Mouse (Mus musculus): Measurements from ENCODE around the gene Man2b1. TPM values are rescaled to one million over a fixed set of nuclear protein-coding genes. Genes with fewer than 3 reads are reported as not detected.
"Not testable (repeated sequence)": the region's sequence is repeated elsewhere in the genome, so short reads cannot be mapped to it uniquely, and the experiment has no call there.

Man2b1 gene
- total and polyA plus RNA-seq, 2 experiments from 2014 or later = 18.7 to 29.7 TPM

- peak; percentile 62 for TF ChIP-seq CTCF (IDR thresholded peaks at IDR 0.05)
- no peak for DNase-seq (ENCODE audit: low spot score)
- H3K27ac ChIP-seq (ENCODE audit: low read depth, low read length) = no peak overlapping the region
Observed at GRCm38 (mm10) chr8:85076001-85076400, 7.1 kb upstream of the Man2b1 start.

GRCm38 (mm10) chr8:85076993-85077392, 6.1 kb upstream of the Man2b1 start:
- Histone ChIP-seq H3K4me3 (ENCODE audit: low read depth, low read length) (no peak overlapping the region), H3K27me3 (ENCODE audit: insufficient read depth, low read length) (no peaks in the 10 kb centered on the region), H3K4me1 (ENCODE audit: insufficient read depth, low read length) (0 out of 2 replicates have a peak, but pooled peaks cover 5% of the 10 kb centered on the region), H3K27ac (ENCODE audit: low read depth, low read length) (no peak overlapping the region), H3K9me3 (ENCODE audit: low read length) (no peaks in the 10 kb centered on the region), H3K36me3 (ENCODE audit: insufficient read depth, low read length) (peaks cover 34% of the 10 kb centered on the region), H3K4me2 (ENCODE audit: low read depth, low read length, poor library complexity, severe bottlenecking) (no peak overlapping the region), H3K9ac (replicated peaks; ENCODE audit: low read length, poor library complexity, severe bottlenecking) (no peak overlapping the region)
- WGBS = 3% methylated on average over 2 of the region's 2 CpGs
- ATAC-seq (ENCODE audit: low FRiP score) = peak; percentile 57; the same call in 1 of the 2 replicates
- peak; percentile 93 for DNase-seq (ENCODE audit: low spot score)
- peak; percentile 100 for TF ChIP-seq CTCF (IDR thresholded peaks at IDR 0.05)

More at GRCm38 (mm10) chr8:85076001-85076400, 7.1 kb upstream of the Man2b1 start:
- ATAC-seq (ENCODE audit: low FRiP score) = no peak
- Histone ChIP-seq H3K4me3 (ENCODE audit: low read depth, low read length) (no peak overlapping the region), H3K9me3 (ENCODE audit: low read length) (no peaks in the 10 kb centered on the region), H3K9ac (replicated peaks; ENCODE audit: low read length, poor library complexity, severe bottlenecking) (no peak overlapping the region), H3K4me1 (ENCODE audit: insufficient read depth, low read length) (0 out of 2 replicates have a peak, but pooled peaks cover 5% of the 10 kb centered on the region), H3K36me3 (ENCODE audit: insufficient read depth, low read length) (peaks cover 34% of the 10 kb centered on the region), H3K4me2 (ENCODE audit: low read depth, low read length, poor library complexity, severe bottlenecking) (no peak overlapping the region), H3K27me3 (ENCODE audit: insufficient read depth, low read length) (no peaks in the 10 kb centered on the region)
- WGBS = 72% methylated on average over 9 of the region's 9 CpGs

GRCm38 (mm10) chr8:85080214-85080531, 2.9 kb upstream of the Man2b1 start:
- Histone ChIP-seq H3K36me3 (ENCODE audit: insufficient read depth, low read length) (peaks cover 20% of the 10 kb centered on the region), H3K9me3 (ENCODE audit: low read length) (no peaks in the 10 kb centered on the region), H3K27ac (ENCODE audit: low read depth, low read length) (peak overlapping the region; percentile 72), H3K4me2 (ENCODE audit: low read depth, low read length, poor library complexity, severe bottlenecking) (peak overlapping the region; percentile 94), H3K27me3 (ENCODE audit: insufficient read depth, low read length) (no peaks in the 10 kb centered on the region), H3K4me1 (ENCODE audit: insufficient read depth, low read length) (0 out of 2 replicates have a peak, but pooled peaks cover 5% of the 10 kb centered on the region), H3K9ac (replicated peaks; ENCODE audit: low read length, poor library complexity, severe bottlenecking) (peak overlapping the region; percentile 82), H3K4me3 (ENCODE audit: low read depth, low read length) (peak overlapping the region; percentile 82)
- no peak for TF ChIP-seq CTCF (IDR thresholded peaks at IDR 0.05)
- under 1% methylated on average over 24 of the region's 25 CpGs for WGBS
- ATAC-seq (ENCODE audit: low FRiP score) (no peak), DNase-seq (ENCODE audit: low spot score) (no peak)

GRCm38 (mm10) chr8:85080532-85081215, 2.4 kb upstream of the Man2b1 start, which contains the start of gene Wdr83os:
Wdr83os (plus strand) TSS chr8:85080740.
- ATAC-seq (ENCODE audit: low FRiP score) = no peak
- WGBS = under 1% methylated on average over 30 of the region's 30 CpGs
- H3K9me3 ChIP-seq (ENCODE audit: low read length) = no peaks in the 10 kb centered on the region

GRCm38 (mm10) chr8:85081216-85081555, 1.9 kb upstream of the Man2b1 start, which contains the start of gene Wdr83:
Wdr83 (minus strand) TSS chr8:85081306.
- Histone ChIP-seq H3K36me3 (ENCODE audit: insufficient read depth, low read length) (peaks cover 11% of the 10 kb centered on the region), H3K4me3 (ENCODE audit: low read depth, low read length) (peak within 1 kb of the TSS; percentile 82), H3K9me3 (ENCODE audit: low read length) (no peaks in the 10 kb centered on the region), H3K27ac (ENCODE audit: low read depth, low read length) (peak within 1 kb of the TSS; percentile 72), H3K27me3 (ENCODE audit: insufficient read depth, low read length) (no peaks in the 10 kb centered on the region), H3K9ac (replicated peaks; ENCODE audit: low read length, poor library complexity, severe bottlenecking) (peak within 1 kb of the TSS; percentile 82), H3K4me2 (ENCODE audit: low read depth, low read length, poor library complexity, severe bottlenecking) (peak within 1 kb of the TSS; percentile 94), H3K4me1 (ENCODE audit: insufficient read depth, low read length) (0 out of 2 replicates have a peak, but pooled peaks cover 5% of the 10 kb centered on the region)
- DNase-seq (ENCODE audit: low spot score) (peak; percentile 14), ATAC-seq (ENCODE audit: low FRiP score) (no peak)
- no peak for TF ChIP-seq CTCF (IDR thresholded peaks at IDR 0.05)
- WGBS = 1% methylated on average over 9 of the region's 9 CpGs

More at GRCm38 (mm10) chr8:85080532-85081215, 2.4 kb upstream of the Man2b1 start, which contains the start of gene Wdr83os:
- Histone ChIP-seq H3K9ac (replicated peaks; ENCODE audit: low read length, poor library complexity, severe bottlenecking) (peak within 1 kb of the TSS; percentile 82), H3K4me2 (ENCODE audit: low read depth, low read length, poor library complexity, severe bottlenecking) (peak within 1 kb of the TSS; percentile 94), H3K36me3 (ENCODE audit: insufficient read depth, low read length) (peaks cover 16% of the 10 kb centered on the region), H3K27ac (ENCODE audit: low read depth, low read length) (peak within 1 kb of the TSS; percentile 72), H3K4me3 (ENCODE audit: low read depth, low read length) (peak within 1 kb of the TSS; percentile 82), H3K4me1 (ENCODE audit: insufficient read depth, low read length) (0 out of 2 replicates have a peak, but pooled peaks cover 5% of the 10 kb centered on the region), H3K27me3 (ENCODE audit: insufficient read depth, low read length) (no peaks in the 10 kb centered on the region)
- DNase-seq (ENCODE audit: low spot score) = peak; percentile 80
- TF ChIP-seq CTCF (IDR thresholded peaks at IDR 0.05) = no peak

- H3K9ac ChIP-seq (replicated peaks; ENCODE audit: low read length, poor library complexity, severe bottlenecking); H3K4me3 ChIP-seq (ENCODE audit: low read depth, low read length); ATAC-seq (ENCODE audit: low FRiP score); DNase-seq (ENCODE audit: low spot score); H3K4me1 ChIP-seq (ENCODE audit: insufficient read depth, low read length); H3K4me2 ChIP-seq (ENCODE audit: low read depth, low read length, poor library complexity, severe bottlenecking); H3K9me3 ChIP-seq (ENCODE audit: low read length); H3K27ac ChIP-seq (ENCODE audit: low read depth, low read length); H3K27me3 ChIP-seq (ENCODE audit: insufficient read depth, low read length); H3K36me3 ChIP-seq (ENCODE audit: insufficient read depth, low read length): not testable (repeated sequence)
- WGBS = 93% methylated on average over 4 of the region's 4 CpGs
Observed at GRCm38 (mm10) chr8:85082169-85082568, 901 bp upstream of the Man2b1 start.
